Mouse (Mus musculus) neural tube, embryonic 11.5 days (tissue): ENCODE results near the gene Phc2. TPM values are rescaled to one million over a fixed set of nuclear protein-coding genes. Genes with fewer than 3 reads are reported as not detected.

Experiments used
- ATAC-seq: fragments of 200-750 bp; cut with Nextera tagmentation; 2 replicates; pipeline ENCODE4 v1.8.0; 2017; ENCODE audit warnings: moderate number of reproducible peaks, mild to moderate bottlenecking, moderate TSS enrichment, moderate library complexity; ENCODE audit not compliant: insufficient read depth, low FRiP score, low TSS enrichment
- DNase-seq: peaks from one replicate; pipeline ENCODE4 v3.0.0-alpha.2; 2015; ENCODE audit warnings: low spot score
- H3K27ac ChIP-seq: fragments of 300-500 bp; sonication (generic); 2 replicates; pipeline ENCODE4 v1.5.1; 2014; ENCODE audit warnings: low read depth, mild to moderate bottlenecking, low read length
- H3K27me3 ChIP-seq: fragments of 300-500 bp; sonication (generic); 2 replicates; pipeline ENCODE4 v1.6.1; 2014; ENCODE audit warnings: mild to moderate bottlenecking, low read length, mixed read lengths; ENCODE audit not compliant: control insufficient read depth, insufficient read depth
- H3K36me3 ChIP-seq: fragments of 300-500 bp; sonication (generic); 2 replicates; pipeline ENCODE4 v1.6.1; 2014; ENCODE audit warnings: mild to moderate bottlenecking, low read length, moderate library complexity, mixed read lengths; ENCODE audit not compliant: control insufficient read depth, insufficient read depth
- H3K4me1 ChIP-seq: fragments of 300-500 bp; sonication (generic); 2 replicates; pipeline ENCODE4 v1.6.1; 2014; ENCODE audit warnings: low read length, mixed read lengths; ENCODE audit not compliant: control insufficient read depth, insufficient read depth
- H3K4me2 ChIP-seq: fragments of 300-500 bp; sonication (generic); 2 replicates; pipeline ENCODE4 v1.6.1; 2014; ENCODE audit warnings: low read depth, mild to moderate bottlenecking, moderate library complexity
- H3K4me3 ChIP-seq: fragments of 300-500 bp; sonication (generic); 2 replicates; pipeline ENCODE4 v1.5.1; 2014; ENCODE audit warnings: low read depth, low read length
- H3K9ac ChIP-seq: fragments of 300-500 bp; sonication (generic); 2 replicates; pipeline ENCODE4 v1.6.1; 2014; ENCODE audit warnings: mild to moderate bottlenecking, low read length
- H3K9me3 ChIP-seq: fragments of 300-500 bp; sonication (generic); 2 replicates; pipeline ENCODE4 v1.6.1; 2016; ENCODE audit warnings: low read length; ENCODE audit not compliant: control insufficient read depth
- WGBS: fragments of 180-500 bp; shearing (Covaris S2); extraction: QIAGEN DNeasy Blood & Tissue Kit; methylation state at CpG from one replicate; pipeline ENCODE4 v1.1.7; 2014; 5-methylcytosine and 5-hydroxymethylcytosine counted together
- polyA plus RNA-seq: library from polyadenylated mRNA; unstranded; fragments of >200 nt; fragmentation: Nextera tagmentation; extraction: Ambion mirVana; gene quantifications from 2 replicates; pipeline ENCODE4 v1.2.1, GENCODE M21; 2014

Gene Phc2
- polyA plus RNA-seq, 1 experiment from 2014 or later: 123 TPM

- peak overlapping the region; percentile 88 for H3K27ac ChIP-seq
- ATAC-seq (peak; percentile 58; the same call in 1 of the 2 replicates), DNase-seq (peak; percentile 54)
- H3K9me3 ChIP-seq: no peaks in the 10 kb centered on the region
- H3K4me1 ChIP-seq: peaks cover 20% of the 10 kb centered on the region
- H3K4me3 ChIP-seq: no peak overlapping the region
- no peaks in the 10 kb centered on the region for H3K27me3 ChIP-seq
- WGBS: 43% methylated on average over 13 of the region's 13 CpGs
- H3K4me2 ChIP-seq: peak overlapping the region; percentile 20
- H3K36me3 ChIP-seq: no peaks in the 10 kb centered on the region
- peak overlapping the region; percentile 49 for H3K9ac ChIP-seq
Measured at GRCm38 (mm10) chr4:128678564-128679217, 24.2 kb downstream of the Phc2 start.

GRCm38 (mm10) chr4:128681126-128681525 lies 26.6 kb downstream of the Phc2 start:
- DNase-seq (peak; percentile 45), ATAC-seq (no peak)
- Histone ChIP-seq H3K36me3 (no peaks in the 10 kb centered on the region), H3K4me2 (no peak overlapping the region), H3K27ac (no peak overlapping the region), H3K27me3 (no peaks in the 10 kb centered on the region), H3K9ac (no peak overlapping the region), H3K9me3 (no peaks in the 10 kb centered on the region), H3K4me3 (no peak overlapping the region), H3K4me1 (peaks cover 25% of the 10 kb centered on the region)
- 48% methylated on average over 8 of the region's 8 CpGs for WGBS

- no peaks in the 10 kb centered on the region for H3K27me3 ChIP-seq
- H3K4me3 ChIP-seq: no peak overlapping the region
- 96% methylated on average over 13 of the region's 13 CpGs for WGBS
- ATAC-seq (no peak), DNase-seq (no peak)
- peaks cover 25% of the 10 kb centered on the region for H3K4me1 ChIP-seq
- H3K9me3 ChIP-seq: no peaks in the 10 kb centered on the region
- H3K9ac ChIP-seq: no peak overlapping the region
- H3K4me2 ChIP-seq: no peak overlapping the region
- H3K36me3 ChIP-seq: no peaks in the 10 kb centered on the region
- no peak overlapping the region for H3K27ac ChIP-seq
Measured at GRCm38 (mm10) chr4:128682281-128682680, 27.8 kb downstream of the Phc2 start.

- H3K36me3 ChIP-seq: no peaks in the 10 kb centered on the region
- 38% methylated on average over 3 of the region's 3 CpGs for WGBS
- H3K27ac ChIP-seq: peak overlapping the region; percentile 62; the same call in 1 of the 2 replicates
Measured at GRCm38 (mm10) chr4:128683706-128684105, 29.2 kb downstream of the Phc2 start.

GRCm38 (mm10) chr4:128684108-128684507 lies 29.6 kb downstream of the Phc2 start:
- Histone ChIP-seq H3K27me3 (no peaks in the 10 kb centered on the region), H3K4me1 (peaks cover 24% of the 10 kb centered on the region), H3K9ac (no peak overlapping the region), H3K9me3 (no peaks in the 10 kb centered on the region), H3K36me3 (no peaks in the 10 kb centered on the region), H3K4me3 (no peak overlapping the region), H3K4me2 (no peak overlapping the region), H3K27ac (0 out of 2 replicates have a peak overlapping the region, but pooled peaks have one; percentile 62)
- ATAC-seq: peak; percentile 20; the same call in 1 of the 2 replicates
- 78% methylated on average over 11 of the region's 11 CpGs for WGBS
- peak; percentile 24 for DNase-seq

More at GRCm38 (mm10) chr4:128683706-128684105, 29.2 kb downstream of the Phc2 start:
- Histone ChIP-seq H3K4me3 (no peak overlapping the region), H3K9ac (no peak overlapping the region), H3K27me3 (no peaks in the 10 kb centered on the region), H3K9me3 (no peaks in the 10 kb centered on the region), H3K4me2 (no peak overlapping the region), H3K4me1 (peaks cover 23% of the 10 kb centered on the region)
- ATAC-seq: no peak
- peak; percentile 30 for DNase-seq

- Histone ChIP-seq H3K27me3 (no peaks in the 10 kb centered on the region), H3K4me3 (no peak overlapping the region), H3K9ac (no peak overlapping the region), H3K9me3 (no peaks in the 10 kb centered on the region), H3K36me3 (no peaks in the 10 kb centered on the region), H3K27ac (peak overlapping the region; percentile 61; the same call in 1 of the 2 replicates), H3K4me2 (peak overlapping the region; percentile 26; the same call in 1 of the 2 replicates), H3K4me1 (peaks cover 46% of the 10 kb centered on the region)
- WGBS: 27% methylated on average over 6 of the region's 6 CpGs
- DNase-seq: peak; percentile 46
- ATAC-seq: peak; percentile 63
Measured at GRCm38 (mm10) chr4:128688513-128688913, 34.0 kb downstream of the Phc2 start.

- H3K4me3 ChIP-seq: no peak overlapping the region
Measured at GRCm38 (mm10) chr4:128688976-128689375, 34.5 kb downstream of the Phc2 start.

GRCm38 (mm10) chr4:128689739-128690304 lies 35.3 kb downstream of the Phc2 start:
- H3K27ac ChIP-seq: no peak overlapping the region
- H3K4me3 ChIP-seq: no peak overlapping the region
- no peaks in the 10 kb centered on the region for H3K9me3 ChIP-seq
- peak overlapping the region; percentile 26; the same call in 1 of the 2 replicates for H3K4me2 ChIP-seq
- H3K9ac ChIP-seq: no peak overlapping the region
- ATAC-seq (no peak), DNase-seq (no peak)
- H3K4me1 ChIP-seq: peaks cover 44% of the 10 kb centered on the region
- H3K27me3 ChIP-seq: no peaks in the 10 kb centered on the region
- H3K36me3 ChIP-seq: no peaks in the 10 kb centered on the region
- WGBS: 73% methylated on average over 6 of the region's 6 CpGs

More at GRCm38 (mm10) chr4:128688976-128689375, 34.5 kb downstream of the Phc2 start:
- 65% methylated on average over 9 of the region's 9 CpGs for WGBS
- no peaks in the 10 kb centered on the region for H3K9me3 ChIP-seq
- ATAC-seq (no peak), DNase-seq (no peak)
- no peaks in the 10 kb centered on the region for H3K27me3 ChIP-seq
- H3K9ac ChIP-seq: no peak overlapping the region
- H3K4me1 ChIP-seq: peaks cover 46% of the 10 kb centered on the region
- H3K36me3 ChIP-seq: no peaks in the 10 kb centered on the region
- peak overlapping the region; percentile 61 for H3K27ac ChIP-seq
- peak overlapping the region; percentile 26 for H3K4me2 ChIP-seq

- Histone ChIP-seq H3K9ac (no peak overlapping the region), H3K27ac (no peak overlapping the region), H3K27me3 (no peaks in the 10 kb centered on the region), H3K4me3 (no peak overlapping the region), H3K36me3 (no peaks in the 10 kb centered on the region), H3K4me2 (no peak overlapping the region), H3K4me1 (peaks cover 44% of the 10 kb centered on the region), H3K9me3 (no peaks in the 10 kb centered on the region)
- WGBS: 82% methylated on average over 4 of the region's 4 CpGs
- DNase-seq: no peak
- ATAC-seq: no peak
Measured at GRCm38 (mm10) chr4:128691195-128691594, 36.7 kb downstream of the Phc2 start.
